Mouse (Mus musculus) CH12.LX (cell line): ENCODE measurements around the gene Gtf2ird2. TPM values are rescaled to one million over a fixed set of nuclear protein-coding genes. Genes with fewer than 3 reads are reported as not detected.

ENCODE experiments used
- DNase-seq: peaks from one replicate; pipeline ENCODE4 v3.0.0-alpha.2; 2013; ENCODE audit errors: extremely low read depth
- H3K27ac ChIP-seq: 2 replicates; pipeline ENCODE4 v1.5.1; 2012; ENCODE audit warnings: low read depth, mild to moderate bottlenecking, control low read depth, moderate library complexity; ENCODE audit not compliant: insufficient read depth
- H3K27me3 ChIP-seq: replicated peaks from 2 replicates; pipeline ENCODE3; 2012; ENCODE audit warnings: inconsistent platforms
- H3K36me3 ChIP-seq, 2 experiments: replicated peaks in 1 of 2; 2 replicates each; pipeline versions ENCODE3 to v1.6.1; 2012; ENCODE audit warnings: inconsistent platforms in 1 of 2, low read length in 1 of 2, mild to moderate bottlenecking in 1 of 2, mixed read lengths in 1 of 2, moderate library complexity in 1 of 2; ENCODE audit not compliant: control insufficient read depth in 1 of 2, insufficient read depth in 1 of 2
- H3K4me1 ChIP-seq, 2 experiments: 2 replicates each; pipeline ENCODE4 v1.6.1; 2012; ENCODE audit warnings: inconsistent platforms in 1 of 2, moderate library complexity in 1 of 2; ENCODE audit not compliant: insufficient read depth in 2 of 2, control insufficient read depth in 1 of 2
- H3K4me2 ChIP-seq: 2 replicates; pipeline ENCODE4 v1.6.1; 2012; ENCODE audit warnings: low read depth, mild to moderate bottlenecking, control low read depth; ENCODE audit not compliant: poor library complexity, insufficient read depth, severe bottlenecking
- H3K4me3 ChIP-seq, 3 experiments: fragments of 150-350 bp in 1 of 3; sonication (generic) in 1 of 3; replicated peaks in 1 of 3; 2 replicates each; pipeline versions ENCODE3 to v1.5.1; 2011 to 2012; ENCODE audit warnings: low read depth in 2 of 3, low read length in 2 of 3, mild to moderate bottlenecking in 2 of 3, moderate library complexity in 2 of 3, control low read depth in 1 of 3, improper control_type of control experiment in 1 of 3, inconsistent platforms in 1 of 3, mixed read lengths in 1 of 3; ENCODE audit not compliant: poor library complexity in 1 of 3
- H3K79me2 ChIP-seq: replicated peaks from 2 replicates; pipeline ENCODE4 v1.6.1; 2012; ENCODE audit warnings: mild to moderate bottlenecking, moderate library complexity; ENCODE audit not compliant: control insufficient read depth, poor library complexity, insufficient read depth, severe bottlenecking; ENCODE audit errors: extremely low read depth
- H3K9ac ChIP-seq: 2 replicates; pipeline ENCODE4 v1.6.1; 2012; ENCODE audit warnings: low read depth, mild to moderate bottlenecking, control low read depth, moderate library complexity; ENCODE audit not compliant: insufficient read depth
- H3K9me3 ChIP-seq: replicated peaks from 2 replicates; pipeline ENCODE3; 2012; ENCODE audit warnings: low read length, inconsistent platforms, mixed read lengths
- BHLHE40 ChIP-seq: IDR thresholded peaks from 2 replicates; pipeline ENCODE4 v1.6.1; 2011; ENCODE audit warnings: mild to moderate bottlenecking, low read depth, low read length, improper control_type of control experiment
- CHD1 ChIP-seq: IDR thresholded peaks from 2 replicates; pipeline ENCODE4 v1.6.1; 2012; ENCODE audit warnings: low read depth, low read length, improper control_type of control experiment, inconsistent platforms
- E2F4 ChIP-seq: IDR thresholded peaks from 2 replicates; pipeline ENCODE4 v1.6.1; 2011; ENCODE audit warnings: low read depth, low read length, improper control_type of control experiment; ENCODE audit not compliant: insufficient replicate concordance
- ELF1 ChIP-seq: IDR thresholded peaks from 2 replicates; pipeline ENCODE4 v1.6.1; 2014; ENCODE audit warnings: low read depth, mild to moderate bottlenecking, inconsistent platforms, low read length, improper control_type of control experiment
- ETS1 ChIP-seq: conservative IDR thresholded peaks from 2 replicates; pipeline ENCODE4 v1.6.1; 2012; ENCODE audit warnings: low read depth, mild to moderate bottlenecking, inconsistent platforms, low read length, improper control_type of control experiment, moderate library complexity
- GABPA ChIP-seq: IDR thresholded peaks from 2 replicates; pipeline ENCODE4 v1.6.1; 2012; ENCODE audit warnings: low read depth, low read length, improper control_type of control experiment, inconsistent platforms; ENCODE audit not compliant: insufficient replicate concordance
- HCFC1 ChIP-seq: IDR thresholded peaks from 2 replicates; pipeline ENCODE4 v1.6.1; 2012; ENCODE audit warnings: low read depth, mild to moderate bottlenecking, inconsistent platforms, low read length, improper control_type of control experiment
- IRF4 ChIP-seq: IDR thresholded peaks from 2 replicates; pipeline ENCODE4 v1.6.1; 2014; ENCODE audit warnings: low read depth, mild to moderate bottlenecking, inconsistent platforms, low read length, improper control_type of control experiment
- JUN ChIP-seq: IDR thresholded peaks from 2 replicates; pipeline ENCODE4 v1.6.1; 2011; ENCODE audit warnings: low read depth, mild to moderate bottlenecking, low read length, improper control_type of control experiment, moderate library complexity; ENCODE audit not compliant: insufficient read depth
- JUND ChIP-seq: conservative IDR thresholded peaks from 2 replicates; pipeline ENCODE4 v1.6.1; 2011; ENCODE audit warnings: low read depth, low read length, improper control_type of control experiment
- KAT2A ChIP-seq: IDR thresholded peaks from 2 replicates; pipeline ENCODE4 v1.6.1; 2012; ENCODE audit warnings: low read length, improper control_type of control experiment, inconsistent platforms; ENCODE audit not compliant: insufficient replicate concordance
- MAFK ChIP-seq: IDR thresholded peaks from 2 replicates; pipeline ENCODE4 v1.6.1; 2011; ENCODE audit warnings: low read length, improper control_type of control experiment; ENCODE audit not compliant: insufficient replicate concordance
- MAX ChIP-seq: IDR thresholded peaks from 2 replicates; pipeline ENCODE4 v1.6.1; 2011; ENCODE audit warnings: low read length, improper control_type of control experiment
- MAZ ChIP-seq: IDR thresholded peaks from 2 replicates; pipeline ENCODE4 v1.6.1; 2012; ENCODE audit warnings: low read depth, mild to moderate bottlenecking, inconsistent platforms, low read length, improper control_type of control experiment, moderate library complexity
- MEF2A ChIP-seq: IDR thresholded peaks from 2 replicates; pipeline ENCODE4 v1.6.1; 2014; ENCODE audit warnings: low read depth, mild to moderate bottlenecking, inconsistent platforms, low read length, improper control_type of control experiment, borderline replicate concordance
- MXI1 ChIP-seq: IDR thresholded peaks from 2 replicates; pipeline ENCODE4 v1.6.1; 2011; ENCODE audit warnings: mild to moderate bottlenecking, low read depth, low read length, improper control_type of control experiment
- NELFE ChIP-seq: IDR thresholded peaks from 2 replicates; pipeline ENCODE4 v1.6.1; 2011; ENCODE audit warnings: low read depth, low read length, improper control_type of control experiment
- NRF1 ChIP-seq: IDR thresholded peaks from 2 replicates; pipeline ENCODE4 v1.6.1; 2014; ENCODE audit warnings: low read depth, mild to moderate bottlenecking, inconsistent platforms, low read length, improper control_type of control experiment, moderate library complexity
- PAX5 ChIP-seq: IDR thresholded peaks from 2 replicates; pipeline ENCODE4 v1.6.1; 2012; ENCODE audit warnings: low read length, inconsistent platforms, mixed read lengths
- POLR2A ChIP-seq: IDR thresholded peaks from 2 replicates; pipeline ENCODE4 v1.6.1; 2011; ENCODE audit warnings: low read depth, mild to moderate bottlenecking, improper control_type of control experiment, low read length
- POLR2AphosphoS2 ChIP-seq: IDR thresholded peaks from 2 replicates; pipeline ENCODE4 v1.6.1; 2011; ENCODE audit warnings: low read depth, low read length, improper control_type of control experiment
- RAD21 ChIP-seq: IDR thresholded peaks from 2 replicates; pipeline ENCODE4 v1.6.1; 2011; ENCODE audit warnings: low read depth, mild to moderate bottlenecking, low read length, improper control_type of control experiment, moderate library complexity
- RCOR1 ChIP-seq: conservative IDR thresholded peaks from 2 replicates; pipeline ENCODE4 v1.6.1; 2012; ENCODE audit warnings: low read depth, mild to moderate bottlenecking, inconsistent platforms, low read length, improper control_type of control experiment
- SIN3A ChIP-seq: IDR thresholded peaks from 2 replicates; pipeline ENCODE4 v1.6.1; 2012; ENCODE audit warnings: low read length, improper control_type of control experiment, inconsistent platforms
- SMC3 ChIP-seq: IDR thresholded peaks from 2 replicates; pipeline ENCODE4 v1.6.1; 2011; ENCODE audit warnings: low read depth, low read length, improper control_type of control experiment
- TBP ChIP-seq: conservative IDR thresholded peaks from 2 replicates; pipeline ENCODE4 v1.6.1; 2011; ENCODE audit warnings: low read depth, low read length, improper control_type of control experiment
- TCF12 ChIP-seq: IDR thresholded peaks from 2 replicates; pipeline ENCODE4 v1.6.1; 2014; ENCODE audit warnings: low read depth, mild to moderate bottlenecking, inconsistent platforms, low read length, improper control_type of control experiment
- UBTF ChIP-seq: IDR thresholded peaks from 2 replicates; pipeline ENCODE4 v1.6.1; 2012; ENCODE audit warnings: low read depth, mild to moderate bottlenecking, inconsistent platforms, low read length, improper control_type of control experiment, moderate library complexity
- USF1 ChIP-seq: IDR thresholded peaks from 2 replicates; pipeline ENCODE4 v1.6.1; 2014; ENCODE audit warnings: low read depth, mild to moderate bottlenecking, inconsistent platforms, low read length, improper control_type of control experiment
- USF2 ChIP-seq: conservative IDR thresholded peaks from 2 replicates; pipeline ENCODE4 v1.6.1; 2011; ENCODE audit warnings: low read depth, low read length, improper control_type of control experiment
- ZC3H11A ChIP-seq: IDR thresholded peaks from 2 replicates; pipeline ENCODE4 v1.6.1; 2012; ENCODE audit warnings: low read depth, mild to moderate bottlenecking, inconsistent platforms, low read length, improper control_type of control experiment
- ZKSCAN1 ChIP-seq: IDR thresholded peaks from 2 replicates; pipeline ENCODE4 v1.6.1; 2012; ENCODE audit warnings: low read depth, inconsistent platforms, low read length, improper control_type of control experiment, borderline replicate concordance
- ZMIZ1 ChIP-seq: IDR thresholded peaks from 2 replicates; pipeline ENCODE4 v1.6.1; 2012; ENCODE audit warnings: low read depth, mild to moderate bottlenecking, inconsistent platforms, low read length, improper control_type of control experiment
- ZNF384 ChIP-seq: IDR thresholded peaks from 2 replicates; pipeline ENCODE4 v1.6.1; 2012; ENCODE audit warnings: low read depth, low read length, improper control_type of control experiment, inconsistent platforms
- dilution Hi-C: fragments of 300-500 bp; cut with MboI; formaldehyde crosslinking; loops from 2 replicates; pipeline ENCODE4 v1.14.3; 2020; ENCODE audit warnings: low sequenced_read_pairs; ENCODE audit not compliant: extremely low pct_unique_long_range_greater_than_20kb, extremely low pct_ligation_motif_present
- in situ Hi-C: fragments of 300-500 bp; cut with MboI; formaldehyde crosslinking; loops from 3 replicates; pipeline ENCODE4 v1.14.3; 2019; ENCODE audit warnings: low sequenced_read_pairs, low pct_ligation_motif_present, low pct_unique_long_range_greater_than_20kb, mixed read lengths
- polyA plus RNA-seq: library from polyadenylated mRNA; unstranded; fragments of >175 nt; gene quantifications from 2 replicates; pipeline ENCODE4 v1.2.1, GENCODE M21; 2012; ENCODE audit warnings: low read depth; ENCODE audit not compliant: insufficient read length
- total RNA-seq, 2 experiments: library from RNA; depleted of rRNA; stranded (reverse); fragments of 300-350 nt in 1 of 2; fragments of >200 nt in 1 of 2; gene quantifications; 2 replicates each; pipeline ENCODE4 v1.2.3; 2012 to 2014

Gtf2ird2 gene
- total and polyA plus RNA-seq, 3 experiments: 1.9 to 9.7 (median 4.7) TPM

DNA sequence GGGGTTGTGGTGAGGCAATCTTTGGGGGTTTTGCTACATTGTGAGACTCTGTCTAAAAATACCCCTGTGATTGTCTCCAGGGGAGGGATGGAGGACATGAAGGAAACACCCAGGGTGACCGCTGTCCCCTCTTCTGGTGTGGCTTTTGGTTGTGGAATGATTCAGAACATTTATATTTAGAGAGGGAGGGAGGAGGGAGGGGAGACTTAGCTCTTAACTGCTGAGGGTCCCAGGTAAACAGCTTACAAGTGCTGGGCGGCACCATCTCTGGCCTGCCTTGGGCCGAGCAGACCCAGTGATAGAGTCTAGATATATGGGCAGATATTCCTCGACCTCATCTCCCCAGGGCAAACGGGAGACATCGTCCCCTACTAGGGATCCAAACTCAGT lies 44.4 kb downstream of the Gtf2ird2 start (continued):
- TF ChIP-seq KAT2A (no peak), UBTF (0 out of 2 replicates have a peak, but pooled peaks have one; percentile 66), JUN (peak; percentile 54), POLR2AphosphoS2 (no peak; the same call in 1 of the 2 replicates), NRF1 (no peak), RAD21 (no peak), GABPA (no peak), ZNF384 (no peak), NELFE (peak; percentile 40; the same call in 1 of the 2 replicates), IRF4 (peak; percentile 96), ETS1 (peak; percentile 91), E2F4 (no peak), MAX (no peak), TCF12 (peak; percentile 90)

DNA sequence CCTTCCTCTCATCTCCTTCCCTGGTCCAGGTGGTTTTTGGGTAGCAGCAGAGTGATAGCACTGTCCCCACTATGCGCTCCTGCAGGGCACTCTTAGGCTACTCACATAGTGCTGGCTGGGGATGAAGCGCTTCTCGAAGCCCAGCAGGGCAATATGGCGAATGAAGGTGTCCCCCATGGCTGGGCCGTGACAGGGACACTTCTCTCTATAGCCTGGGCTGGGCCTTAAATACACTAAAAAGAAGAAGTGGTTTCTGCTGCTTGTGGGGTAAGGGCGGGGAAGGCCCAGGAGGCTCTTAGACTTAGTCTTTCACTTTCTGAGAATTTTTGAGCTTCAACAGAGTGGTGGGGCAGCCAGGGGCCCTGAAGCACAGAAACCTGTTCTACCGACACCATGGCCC lies 45.6 kb downstream of the Gtf2ird2 start, which contains the start of gene Ncf1:
Ncf1 (minus strand) TSS at position 235 of the 400 bp plus-strand sequence.
- H3K4me1 ChIP-seq: peaks cover 34 to 54% of the 10 kb centered on the region in 2 experiments
- peak; percentile 92 for TF ChIP-seq TBP
- TF ChIP-seq HCFC1: no peak
- TF ChIP-seq GABPA: no peak
- TF ChIP-seq KAT2A: no peak
- no peak for TF ChIP-seq PAX5
- TF ChIP-seq CHD1: peak; percentile 91; the same call in 1 of the 2 replicates
- TF ChIP-seq ZKSCAN1: no peak
- peak; percentile 85 for TF ChIP-seq POLR2A
- TF ChIP-seq ZC3H11A: no peak
- no peak for TF ChIP-seq ZNF384
- TF ChIP-seq MAFK: no peak
- peak; percentile 74 for TF ChIP-seq BHLHE40
- peak; percentile 73; the same call in 1 of the 2 replicates for TF ChIP-seq NELFE
- TF ChIP-seq RCOR1: no peak
- TF ChIP-seq SMC3: no peak; the same call in 1 of the 2 replicates
- TF ChIP-seq MAX: peak; percentile 22; the same call in 1 of the 2 replicates
- TF ChIP-seq IRF4: peak; percentile 88
- TF ChIP-seq TCF12: peak; percentile 92
- TF ChIP-seq NRF1: 0 out of 2 replicates have a peak, but pooled peaks have one; percentile 29
- TF ChIP-seq RAD21: no peak; the same call in 1 of the 2 replicates
- no peak for TF ChIP-seq USF2
- peak; percentile 84 for TF ChIP-seq MAZ
- peak; percentile 71; the same call in 1 of the 2 replicates for TF ChIP-seq MXI1
- TF ChIP-seq MEF2A: peak; percentile 95
- TF ChIP-seq USF1: no peak
- TF ChIP-seq UBTF: peak; percentile 92
- TF ChIP-seq ZMIZ1: peak; percentile 96
- peak; percentile 73 for TF ChIP-seq SIN3A
- no peak for TF ChIP-seq JUN
- TF ChIP-seq ELF1: peak; percentile 36; the same call in 1 of the 2 replicates
- 0 out of 2 replicates have a peak, but pooled peaks have one; percentile 51 for TF ChIP-seq POLR2AphosphoS2
- TF ChIP-seq ETS1: peak; percentile 76
- no peak for TF ChIP-seq JUND

More for the DNA sequence above, 45.6 kb downstream of the Gtf2ird2 start, which contains the start of gene Ncf1:
- DNase-seq: peak; percentile 90
- Histone ChIP-seq H3K79me2 (peaks cover 23% of the 10 kb centered on the region), H3K4me3 (peak within 1 kb of the TSS; percentile 71 to 91 (median 84)), H3K27me3 (no peaks in the 10 kb centered on the region), H3K36me3 (peaks cover 16 to 30% of the 10 kb centered on the region in 2 experiments), H3K4me2 (peak within 1 kb of the TSS; percentile 60), H3K9ac (peak within 1 kb of the TSS; percentile 96), H3K9me3 (no peaks in the 10 kb centered on the region), H3K27ac (peak within 1 kb of the TSS; percentile 100)
- dilution Hi-C loops: no loop called here
- in situ Hi-C loops: no loop called here
